Mouse (Mus musculus) hindbrain, embryonic 11.5 days (tissue): ENCODE measurements at regions not wholly inside any gene's neighbourhood (a gene's known extent, or its start where the extent isn't known, plus 50 kb on each side); places are given as distances from the start of the nearest gene placed in this dataset.

ENCODE experiments used
- ATAC-seq: fragments of 200-750 bp; cut with Nextera tagmentation; 2 replicates; pipeline ENCODE4 v1.8.0; 2017; ENCODE audit warnings: mild to moderate bottlenecking, moderate TSS enrichment, moderate library complexity; ENCODE audit not compliant: low FRiP score
- DNase-seq: peaks from one replicate; pipeline ENCODE4 v3.0.0-alpha.2; 2015; ENCODE audit warnings: low spot score
- H3K27ac ChIP-seq: fragments of 300-500 bp; sonication (generic); 2 replicates; pipeline ENCODE4 v1.5.1; 2014; ENCODE audit warnings: mild to moderate bottlenecking, low read depth, low read length
- H3K27me3 ChIP-seq: fragments of 300-500 bp; sonication (generic); 2 replicates; pipeline ENCODE4 v1.6.1; 2014; ENCODE audit warnings: mild to moderate bottlenecking, low read length, moderate library complexity, mixed read lengths; ENCODE audit not compliant: control insufficient read depth, insufficient read depth
- H3K36me3 ChIP-seq: fragments of 300-500 bp; sonication (generic); 2 replicates; pipeline ENCODE4 v1.6.1; 2014; ENCODE audit warnings: mild to moderate bottlenecking, low read length, moderate library complexity, mixed read lengths; ENCODE audit not compliant: control insufficient read depth, insufficient read depth
- H3K4me1 ChIP-seq: fragments of 300-500 bp; sonication (generic); replicated peaks from 2 replicates; pipeline ENCODE4 v1.6.1; 2014; ENCODE audit warnings: low read length, mixed read lengths; ENCODE audit not compliant: control insufficient read depth, insufficient read depth
- H3K4me2 ChIP-seq: fragments of 300-500 bp; sonication (generic); replicated peaks from 2 replicates; pipeline ENCODE4 v1.6.1; 2014; ENCODE audit warnings: mild to moderate bottlenecking, low read depth, low read length
- H3K4me3 ChIP-seq: fragments of 300-500 bp; sonication (generic); 2 replicates; pipeline ENCODE4 v1.5.1; 2014; ENCODE audit warnings: low read depth, low read length
- H3K9ac ChIP-seq: fragments of 300-500 bp; sonication (generic); 2 replicates; pipeline ENCODE4 v1.6.1; 2014; ENCODE audit warnings: low read depth, low read length
- H3K9me3 ChIP-seq: fragments of 300-500 bp; sonication (generic); 2 replicates; pipeline ENCODE4 v1.6.1; 2016; ENCODE audit warnings: low read length; ENCODE audit not compliant: control insufficient read depth
- WGBS: fragments of 180-500 bp; shearing (Covaris S2); extraction: QIAGEN DNeasy Blood & Tissue Kit; methylation state at CpG from one replicate; pipeline ENCODE4 v1.1.7; 2014; 5-methylcytosine and 5-hydroxymethylcytosine counted together

- Histone ChIP-seq H3K4me1 (no peaks in the 10 kb centered on the region), H3K4me3 (no peak overlapping the region), H3K27me3 (no peaks in the 10 kb centered on the region), H3K27ac (no peak overlapping the region), H3K9ac (no peak overlapping the region), H3K9me3 (no peaks in the 10 kb centered on the region), H3K4me2 (no peak overlapping the region), H3K36me3 (no peaks in the 10 kb centered on the region)
- ATAC-seq (no peak), DNase-seq (no peak)
- 86% methylated on average over 4 of the region's 4 CpGs for WGBS
Observed at GRCm38 (mm10) chr8:89106346-89106745, 62.4 kb upstream of the Sall1 start.

- Histone ChIP-seq H3K36me3 (no peaks in the 10 kb centered on the region), H3K9me3 (no peaks in the 10 kb centered on the region), H3K27ac (no peak overlapping the region), H3K4me2 (no peak overlapping the region), H3K9ac (no peak overlapping the region), H3K27me3 (no peaks in the 10 kb centered on the region), H3K4me3 (no peak overlapping the region), H3K4me1 (no peaks in the 10 kb centered on the region)
- 88% methylated on average over 4 of the region's 4 CpGs for WGBS
- DNase-seq (no peak), ATAC-seq (no peak)
Observed at GRCm38 (mm10) chr8:89097396-89097795, 53.4 kb upstream of the Sall1 start.
